Mouse (Mus musculus) stomach, postnatal 0 days (tissue): ENCODE results near the gene Cyb5b. TPM values are rescaled to one million over a fixed set of nuclear protein-coding genes. Genes with fewer than 3 reads are reported as not detected.

Experiments
- ATAC-seq: fragments of 200-750 bp; cut with Nextera tagmentation; 2 replicates; pipeline ENCODE4 v1.8.0; 2017; ENCODE audit not compliant: low FRiP score, low TSS enrichment
- DNase-seq: peaks from one replicate; pipeline ENCODE4 v3.0.0-alpha.2; 2016; ENCODE audit warnings: low spot score
- H3K27ac ChIP-seq: fragments of 300-500 bp; sonication (generic); replicated peaks from 2 replicates; pipeline ENCODE4 v1.5.1; 2014; ENCODE audit warnings: mild to moderate bottlenecking, control low read depth
- H3K27me3 ChIP-seq: fragments of 300-500 bp; sonication (generic); 2 replicates; pipeline ENCODE4 v1.6.1; 2014; ENCODE audit warnings: low read length; ENCODE audit not compliant: control insufficient read depth, insufficient read depth
- H3K36me3 ChIP-seq: fragments of 300-500 bp; sonication (generic); 2 replicates; pipeline ENCODE4 v1.6.1; 2014; ENCODE audit warnings: low read length, mixed read lengths; ENCODE audit not compliant: control insufficient read depth, insufficient read depth
- H3K4me1 ChIP-seq: fragments of 300-500 bp; sonication (generic); replicated peaks from 2 replicates; pipeline ENCODE4 v1.6.1; 2014; ENCODE audit warnings: antibody characterized with exemption; ENCODE audit not compliant: control insufficient read depth, insufficient read depth
- H3K4me2 ChIP-seq: fragments of 300-500 bp; sonication (generic); replicated peaks from 2 replicates; pipeline ENCODE4 v1.6.1; 2014; ENCODE audit warnings: low read depth, mild to moderate bottlenecking, control low read depth, moderate library complexity
- H3K4me3 ChIP-seq: fragments of 300-500 bp; sonication (generic); 2 replicates; pipeline ENCODE4 v1.5.1; 2014; ENCODE audit warnings: low read depth, low read length, control low read depth
- H3K9ac ChIP-seq: fragments of 300-500 bp; sonication (generic); 2 replicates; pipeline ENCODE4 v1.6.1; 2014; ENCODE audit warnings: mild to moderate bottlenecking, low read length, control low read depth, mixed read lengths
- H3K9me3 ChIP-seq: fragments of 300-500 bp; sonication (generic); 2 replicates; pipeline ENCODE4 v1.6.1; 2016; ENCODE audit warnings: low read length; ENCODE audit not compliant: control insufficient read depth
- CTCF ChIP-seq: IDR thresholded peaks from 2 replicates; pipeline ENCODE4 v1.5.1; 2016; ENCODE audit warnings: antibody characterized with exemption, low read depth, mild to moderate bottlenecking, moderate library complexity
- EP300 ChIP-seq: optimal IDR thresholded peaks from 2 replicates; pipeline ENCODE3; 2016; ENCODE audit warnings: antibody characterized with exemption
- WGBS: fragments of 180-500 bp; shearing (Covaris S2); extraction: QIAGEN DNeasy Blood & Tissue Kit; methylation state at CpG from one replicate; pipeline ENCODE4 v1.1.7; 2014; 5-methylcytosine and 5-hydroxymethylcytosine counted together
- polyA plus RNA-seq: library from polyadenylated mRNA; unstranded; fragments of >200 nt; fragmentation: Nextera tagmentation; extraction: Ambion mirVana; gene quantifications from 2 replicates; pipeline ENCODE4 v1.2.1, GENCODE M21; 2015

Cyb5b gene
- polyA plus RNA-seq, 1 experiment from 2014 or later: 52.6 TPM

GRCm38 (mm10) chr8:107133881-107134280 is 16.6 kb upstream of the Cyb5b start:
- WGBS: 45% methylated on average over 6 of the region's 6 CpGs
- no peaks in the 10 kb centered on the region for H3K36me3 ChIP-seq
- no peak overlapping the region for H3K4me2 ChIP-seq
- peak overlapping the region; percentile 63 for H3K27ac ChIP-seq
- H3K9ac ChIP-seq: no peak overlapping the region
- TF ChIP-seq EP300: no peak
- ATAC-seq (no peak; the same call in 1 of the 2 replicates), DNase-seq (peak; percentile 53)
- H3K4me1 ChIP-seq: peaks cover 3% of the 10 kb centered on the region; the same call in 1 of the 2 replicates
- no peaks in the 10 kb centered on the region for H3K27me3 ChIP-seq
- H3K4me3 ChIP-seq: no peak overlapping the region
- no peaks in the 10 kb centered on the region for H3K9me3 ChIP-seq

DNA sequence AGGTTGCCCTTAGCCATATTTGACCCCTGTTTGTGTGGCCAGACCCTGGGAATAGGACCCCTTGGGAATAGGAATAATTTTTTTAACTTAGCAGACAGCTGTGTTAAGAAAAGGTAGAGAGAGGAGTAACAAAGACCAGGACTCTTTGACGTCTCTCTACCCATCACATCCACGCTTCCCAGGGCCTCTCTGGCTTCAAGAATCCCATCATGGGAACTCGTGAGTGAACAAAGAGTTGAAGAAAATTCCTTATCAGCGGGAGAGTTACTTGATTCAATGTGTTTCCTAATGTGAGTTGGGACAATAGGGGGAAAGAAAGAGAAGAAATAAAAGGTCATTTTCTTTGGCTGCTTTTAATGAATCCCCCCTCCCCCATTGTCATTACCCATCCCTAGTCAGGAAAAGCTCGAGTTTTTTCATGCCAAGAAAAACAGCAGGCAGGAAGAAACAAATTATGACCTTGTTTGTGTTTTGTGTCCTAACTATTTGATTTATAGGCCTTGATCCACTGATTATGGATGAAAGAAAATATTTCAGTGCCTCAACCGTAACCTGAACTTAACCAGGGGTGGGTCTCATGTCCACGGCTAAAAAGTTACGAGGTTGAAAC is 14.3 kb upstream of the Cyb5b start:
- no peak overlapping the region for H3K27ac ChIP-seq
- H3K4me1 ChIP-seq: peaks cover 8% of the 10 kb centered on the region; the same call in 1 of the 2 replicates
- no peaks in the 10 kb centered on the region for H3K27me3 ChIP-seq
- H3K4me2 ChIP-seq: no peak overlapping the region
- H3K9ac ChIP-seq: no peak overlapping the region
- H3K36me3 ChIP-seq: no peaks in the 10 kb centered on the region
- H3K9me3 ChIP-seq: no peaks in the 10 kb centered on the region
- DNase-seq (no peak), ATAC-seq (no peak)
- TF ChIP-seq EP300: no peak
- no peak for TF ChIP-seq CTCF
- 50% methylated on average over 8 of the region's 8 CpGs for WGBS
- no peak overlapping the region for H3K4me3 ChIP-seq

GRCm38 (mm10) chr8:107137591-107137990 is 12.8 kb upstream of the Cyb5b start:
- Histone ChIP-seq H3K9me3 (no peaks in the 10 kb centered on the region), H3K27me3 (no peaks in the 10 kb centered on the region), H3K4me3 (no peak overlapping the region), H3K4me1 (peaks cover 8% of the 10 kb centered on the region; the same call in 1 of the 2 replicates), H3K9ac (no peak overlapping the region), H3K4me2 (no peak overlapping the region), H3K27ac (no peak overlapping the region), H3K36me3 (no peaks in the 10 kb centered on the region)
- TF ChIP-seq CTCF (no peak), EP300 (no peak)
- WGBS: 81% methylated on average over 6 of the region's 6 CpGs
- DNase-seq: no peak
- ATAC-seq: no peak

DNA sequence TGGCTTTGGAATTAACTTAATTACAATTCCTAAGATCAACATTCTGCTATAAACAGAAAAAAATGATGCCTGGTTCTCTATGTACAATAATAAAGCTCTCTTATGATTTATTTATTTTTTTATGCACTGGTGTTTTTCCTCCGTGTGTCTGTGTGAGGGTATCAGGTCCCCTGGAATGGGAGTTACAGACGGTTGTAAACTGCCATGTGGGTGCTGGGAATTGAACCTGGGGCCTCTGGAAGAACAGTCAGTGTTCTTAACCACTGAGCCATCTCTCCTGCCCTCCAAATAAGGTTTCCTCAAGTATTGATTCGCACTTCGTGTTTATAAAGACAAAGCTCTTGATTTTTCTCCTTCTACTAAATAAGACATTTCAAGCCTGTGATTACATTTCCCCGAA is 12.1 kb upstream of the Cyb5b start:
- Histone ChIP-seq H3K27me3 (no peaks in the 10 kb centered on the region), H3K4me3 (no peak overlapping the region), H3K9me3 (no peaks in the 10 kb centered on the region), H3K9ac (no peak overlapping the region), H3K4me1 (peaks cover 8% of the 10 kb centered on the region; the same call in 1 of the 2 replicates), H3K4me2 (no peak overlapping the region), H3K36me3 (no peaks in the 10 kb centered on the region), H3K27ac (no peak overlapping the region)
- no peak for DNase-seq
- no peak for ATAC-seq
- WGBS: 64% methylated on average over 5 of the region's 5 CpGs
- TF ChIP-seq EP300 (no peak), CTCF (no peak)

- H3K36me3 ChIP-seq: no peaks in the 10 kb centered on the region
- no peak for TF ChIP-seq EP300
- no peak for TF ChIP-seq CTCF
- ATAC-seq (peak; percentile 87), DNase-seq (peak; percentile 38)
- 38% methylated on average over 13 of the region's 13 CpGs for WGBS
- no peaks in the 10 kb centered on the region for H3K9me3 ChIP-seq
- H3K27me3 ChIP-seq: no peaks in the 10 kb centered on the region
- no peak overlapping the region for H3K4me3 ChIP-seq
- H3K9ac ChIP-seq: no peak overlapping the region
- peak overlapping the region; percentile 64 for H3K27ac ChIP-seq
- no peak overlapping the region for H3K4me2 ChIP-seq
- H3K4me1 ChIP-seq: peaks cover 5% of the 10 kb centered on the region; the same call in 1 of the 2 replicates
These were observed 10.6 kb upstream of the Cyb5b start for GRCm38 (mm10) chr8:107139704-107140470.

GRCm38 (mm10) chr8:107142539-107142938 is 7.9 kb upstream of the Cyb5b start:
- ATAC-seq: no peak
- H3K4me1 ChIP-seq: peaks cover 5% of the 10 kb centered on the region; the same call in 1 of the 2 replicates
- H3K27ac ChIP-seq: no peak overlapping the region
- no peaks in the 10 kb centered on the region for H3K27me3 ChIP-seq
- WGBS: 59% methylated on average over 4 of the region's 4 CpGs
- no peak overlapping the region for H3K9ac ChIP-seq
- no peaks in the 10 kb centered on the region for H3K36me3 ChIP-seq
- no peak overlapping the region for H3K4me2 ChIP-seq
- H3K4me3 ChIP-seq: no peak overlapping the region
- H3K9me3 ChIP-seq: no peaks in the 10 kb centered on the region
- no peak for DNase-seq
- TF ChIP-seq CTCF (no peak), EP300 (no peak)
